Mouse (Mus musculus) ES-Bruce4 (cell line): ENCODE results near the gene 3110082J24Rik. TPM values are rescaled to one million over a fixed set of nuclear protein-coding genes. Genes with fewer than 3 reads are reported as not detected.
"Not testable (repeated sequence)": the region's sequence is repeated elsewhere in the genome, so short reads cannot be mapped to it uniquely, and the experiment has no call there.

Experiments used
- H3K27ac ChIP-seq: 2 replicates; pipeline ENCODE4 v1.5.1; 2012; ENCODE audit warnings: low read length, inconsistent platforms; ENCODE audit not compliant: insufficient read depth
- H3K27me3 ChIP-seq: 2 replicates; pipeline ENCODE4 v1.6.1; 2012; ENCODE audit warnings: mild to moderate bottlenecking, low read length, inconsistent platforms; ENCODE audit not compliant: control insufficient read depth, poor library complexity, insufficient read depth, severe bottlenecking
- H3K36me3 ChIP-seq: 2 replicates; pipeline ENCODE4 v1.6.1; 2012; ENCODE audit warnings: inconsistent platforms, mild to moderate bottlenecking, low read length, moderate library complexity; ENCODE audit not compliant: control insufficient read depth, poor library complexity, insufficient read depth, severe bottlenecking
- H3K4me1 ChIP-seq: one replicate; pipeline ENCODE4 v1.8.1; 2011; ENCODE audit warnings: low read length; ENCODE audit not compliant: control insufficient read depth, insufficient read depth
- H3K4me3 ChIP-seq: 2 replicates; pipeline ENCODE4 v1.5.1; 2011; ENCODE audit warnings: low read depth, mild to moderate bottlenecking, low read length
- H3K9ac ChIP-seq: 2 replicates; pipeline ENCODE4 v1.6.1; 2012; ENCODE audit warnings: low read depth, mild to moderate bottlenecking, inconsistent platforms; ENCODE audit not compliant: poor library complexity, severe bottlenecking
- H3K9me3 ChIP-seq: replicated peaks from 2 replicates; pipeline ENCODE4 v1.6.1; 2012; ENCODE audit warnings: mild to moderate bottlenecking, low read length, inconsistent platforms; ENCODE audit not compliant: control insufficient read depth, poor library complexity, insufficient read depth, severe bottlenecking
- CTCF ChIP-seq: IDR thresholded peaks from one replicate; pipeline ENCODE4 v1.8.1; 2011; ENCODE audit warnings: low read depth, low read length
- EP300 ChIP-seq: IDR thresholded peaks from 2 replicates; pipeline ENCODE4 v1.6.1; 2011; ENCODE audit warnings: low read depth, low read length; ENCODE audit not compliant: insufficient read depth
- POLR2A ChIP-seq: IDR thresholded peaks from one replicate; pipeline ENCODE4 v1.8.1; 2011; ENCODE audit warnings: low read length; ENCODE audit not compliant: insufficient read depth
- polyA plus RNA-seq: library from polyadenylated mRNA; stranded (reverse); fragments of >200 nt; gene quantifications from 2 replicates; pipeline ENCODE4 v1.2.4, GENCODE M21; 2011; ENCODE audit warnings: low read depth; ENCODE audit not compliant: missing spikeins, insufficient read depth, insufficient read length

3110082J24Rik gene
- polyA plus RNA-seq, 1 experiment, result not detected

DNA sequence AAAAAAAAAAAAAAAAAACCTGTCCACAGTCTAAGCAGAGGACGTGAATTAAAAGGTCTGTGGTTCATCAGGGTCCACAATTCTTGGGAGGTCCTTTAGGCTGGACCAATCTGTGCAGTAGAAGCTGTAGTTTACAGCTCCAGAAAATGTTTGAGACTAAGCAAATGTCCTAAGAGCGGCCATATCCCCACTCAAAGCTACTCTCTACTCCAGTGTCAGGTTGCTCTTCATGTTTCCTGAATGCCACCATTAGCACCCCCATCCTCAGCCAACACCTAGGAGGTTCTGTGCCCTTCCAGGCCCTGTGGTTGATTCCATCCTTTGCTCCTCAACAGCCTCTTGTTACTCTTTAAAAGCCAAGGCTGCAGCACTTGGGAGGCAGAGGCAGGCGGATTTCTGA lies 33.5 kb downstream of the 3110082J24Rik start:
- Histone ChIP-seq H3K9me3 (no peaks in the 10 kb centered on the region), H3K9ac (peak overlapping the region; percentile 78), H3K27ac (no peak overlapping the region), H3K4me1 (no peaks in the 10 kb centered on the region), H3K27me3 (no peaks in the 10 kb centered on the region), H3K4me3 (peak overlapping the region; percentile 96), H3K36me3 (peaks cover 41% of the 10 kb centered on the region)
- no peak for TF ChIP-seq CTCF
- TF ChIP-seq POLR2A, result no peak
- TF ChIP-seq EP300, result no peak

DNA sequence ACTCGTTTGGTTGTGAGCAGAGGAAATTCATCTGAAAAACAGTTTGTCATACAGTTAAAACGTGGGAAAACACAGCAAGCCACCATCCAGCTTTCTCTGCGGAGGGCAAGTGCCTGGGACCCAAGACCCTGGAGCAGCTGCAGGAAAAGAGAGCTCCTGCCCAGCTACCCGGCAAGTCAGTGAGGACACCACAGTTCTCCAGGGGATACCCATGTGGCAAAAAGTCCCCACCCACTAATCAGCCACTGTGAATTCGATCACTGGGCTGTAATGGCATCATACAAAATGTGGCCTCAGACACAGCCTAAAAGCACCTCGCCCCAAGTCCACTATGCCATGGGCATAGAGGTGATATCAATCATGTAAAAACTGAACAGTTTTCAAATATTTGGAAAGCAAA lies 34.2 kb downstream of the 3110082J24Rik start:
- H3K4me1 ChIP-seq, result no peaks in the 10 kb centered on the region
- H3K36me3 ChIP-seq, result peaks cover 48% of the 10 kb centered on the region
- no peak overlapping the region for H3K4me3 ChIP-seq
- H3K9ac ChIP-seq, result peak overlapping the region; percentile 78
- no peaks in the 10 kb centered on the region for H3K9me3 ChIP-seq
- TF ChIP-seq CTCF (no peak), EP300 (no peak), POLR2A (no peak)
- no peaks in the 10 kb centered on the region for H3K27me3 ChIP-seq
- H3K27ac ChIP-seq, result no peak overlapping the region

DNA sequence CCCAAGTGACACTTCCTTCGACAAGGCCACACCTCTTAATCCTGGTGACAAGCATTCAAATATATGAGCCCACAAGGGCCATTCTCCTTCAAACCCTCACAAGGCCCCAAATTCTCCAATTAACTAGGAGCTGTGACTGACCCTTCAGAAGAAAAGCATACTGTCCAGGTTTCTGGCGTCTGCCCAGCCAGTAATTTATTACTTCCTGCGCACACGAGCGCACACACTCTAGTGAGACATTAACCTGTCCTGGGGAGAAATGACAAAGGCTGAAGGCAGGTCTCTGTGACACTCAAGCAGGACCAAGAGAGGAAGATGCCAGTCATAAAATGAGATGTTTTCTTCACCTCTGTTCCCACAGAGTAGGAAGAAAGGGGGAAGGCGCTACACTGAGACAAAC lies 38.2 kb downstream of the 3110082J24Rik start:
- H3K4me1 ChIP-seq, result peaks cover 1% of the 10 kb centered on the region
- no peak overlapping the region for H3K4me3 ChIP-seq
- H3K9ac ChIP-seq, result no peak overlapping the region
- TF ChIP-seq EP300 (no peak), CTCF (no peak), POLR2A (no peak)
- no peak overlapping the region for H3K27ac ChIP-seq
- peaks cover 71% of the 10 kb centered on the region for H3K36me3 ChIP-seq
- H3K9me3 ChIP-seq, result no peaks in the 10 kb centered on the region
- no peaks in the 10 kb centered on the region for H3K27me3 ChIP-seq

DNA sequence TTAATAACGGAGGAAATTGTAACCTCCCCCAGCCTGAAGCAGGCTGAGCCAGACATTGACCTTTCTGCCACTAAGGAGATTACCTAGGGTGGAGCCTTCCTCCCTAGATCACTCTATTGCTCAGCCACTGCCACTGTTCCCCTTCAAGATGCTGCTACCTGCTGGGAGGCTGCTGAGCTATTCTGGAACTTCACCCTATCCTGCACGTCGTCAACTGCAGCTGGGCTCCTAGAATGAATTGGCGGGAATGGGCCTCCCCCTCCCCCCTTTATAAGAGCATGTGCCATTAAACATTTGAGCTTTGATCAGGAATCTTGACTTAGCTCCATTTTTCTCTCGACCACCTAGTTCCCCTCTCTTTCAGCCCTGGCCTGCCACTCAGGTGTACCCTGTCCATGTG lies 46.3 kb downstream of the 3110082J24Rik start:
- H3K27me3 ChIP-seq, H3K9ac ChIP-seq, H3K9me3 ChIP-seq, H3K4me1 ChIP-seq, H3K4me3 ChIP-seq: not testable (repeated sequence)
- TF ChIP-seq EP300, result peak; percentile 95
- Histone ChIP-seq H3K36me3 (peaks cover 37% of the 10 kb centered on the region), H3K27ac (peak overlapping the region; percentile 98)

DNA sequence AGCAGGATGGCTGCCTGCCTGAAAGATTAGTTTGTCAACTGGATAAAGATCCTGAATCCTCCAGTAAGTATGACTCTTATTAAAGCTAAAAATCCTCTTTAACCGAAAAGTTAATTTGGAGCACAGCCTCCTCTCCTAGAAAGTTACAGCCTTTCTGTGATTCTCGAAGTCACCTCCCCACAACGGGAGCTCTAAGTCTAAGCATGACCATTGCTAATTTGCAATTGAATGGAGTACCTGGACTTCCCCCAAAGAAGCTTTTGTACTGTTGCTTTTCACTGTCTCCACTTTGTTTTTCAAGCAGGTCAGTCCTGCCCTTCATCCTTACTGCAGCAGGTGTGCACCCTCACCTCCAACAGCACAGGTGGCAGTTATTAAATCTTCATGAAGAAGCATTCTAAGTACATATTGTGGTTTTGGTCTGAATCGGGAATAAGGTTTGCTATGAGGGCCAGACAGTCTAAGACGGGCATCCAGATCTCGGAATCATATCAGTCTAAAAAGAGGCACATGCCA lies 47.6 kb downstream of the 3110082J24Rik start:
- Histone ChIP-seq H3K4me3 (no peak overlapping the region), H3K4me1 (peaks cover 7% of the 10 kb centered on the region), H3K9ac (no peak overlapping the region), H3K9me3 (peaks cover 5% of the 10 kb centered on the region; the same call in 1 of the 2 replicates), H3K27me3 (no peaks in the 10 kb centered on the region), H3K36me3 (peaks cover 29% of the 10 kb centered on the region), H3K27ac (peak overlapping the region; percentile 98)
- TF ChIP-seq CTCF (no peak), POLR2A (no peak), EP300 (peak; percentile 90)

Other genes starting within 250 kb of the 3110082J24Rik start
- gene Il6, start 93.0 kb downstream of the 3110082J24Rik start, polyA plus RNA-seq, result not detected in 2 replicates
- 82.8 and 94.5 TPM in 2 replicates for gene Tyms, start 32.5 kb downstream of the 3110082J24Rik start, polyA plus RNA-seq
- 0.67 and 1.0 TPM in 2 replicates for gene Garem2, start 925 bp downstream of the 3110082J24Rik start, polyA plus RNA-seq
- 59.3 and 65.7 TPM in 2 replicates for gene Hadha, start 49.1 kb upstream of the 3110082J24Rik start, polyA plus RNA-seq
- 44.7 and 45.3 TPM in 2 replicates for gene Hadhb, start 49.2 kb upstream of the 3110082J24Rik start, polyA plus RNA-seq
- gene Adgrf3, start 99.6 kb upstream of the 3110082J24Rik start, polyA plus RNA-seq, result not detected in 2 replicates
- 38.3 and 41.6 TPM in 2 replicates for gene Selenoi, start 126.5 kb upstream of the 3110082J24Rik start, polyA plus RNA-seq
- gene Drc1, start 175.3 kb upstream of the 3110082J24Rik start, polyA plus RNA-seq, result 1.1 and 2.0 TPM in 2 replicates